Mouse (Mus musculus): Measurements from ENCODE around the gene Dusp27. TPM values are rescaled to one million over a fixed set of nuclear protein-coding genes. Genes with fewer than 3 reads are reported as not detected.

Dusp27 gene
- not detected in 2 replicates for polyA plus RNA-seq (2012)

DNA sequence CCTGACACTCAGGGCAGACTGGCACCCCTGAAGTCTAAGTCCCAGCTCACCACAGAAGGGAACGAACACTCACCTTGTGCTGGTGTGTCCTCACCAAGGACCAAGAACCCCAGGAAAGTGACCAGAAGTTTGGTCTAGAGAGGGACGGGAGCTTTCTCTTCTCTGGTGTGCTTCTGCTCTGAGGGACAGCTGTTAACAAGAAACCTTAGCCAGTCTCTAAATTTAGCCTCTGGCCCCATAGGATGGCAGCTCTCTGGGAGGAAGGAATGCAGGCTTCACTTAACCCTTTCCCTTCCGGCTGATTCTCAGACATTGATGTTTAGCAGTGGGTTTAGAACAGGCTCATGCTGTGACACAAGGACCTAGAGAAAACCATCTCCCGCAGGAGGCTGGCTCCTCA is at the start of gene Dusp27:
Gene Dusp27, minus strand, starts transcription at position 204 of the 400 bp plus-strand sequence.
- TF ChIP-seq TAL1 (IDR thresholded peaks at IDR 0.05; ENCODE audit: low read length) (no peak), GATA1 (IDR thresholded peaks at IDR 0.05; ENCODE audit: low read length) (no peak)

DNA sequence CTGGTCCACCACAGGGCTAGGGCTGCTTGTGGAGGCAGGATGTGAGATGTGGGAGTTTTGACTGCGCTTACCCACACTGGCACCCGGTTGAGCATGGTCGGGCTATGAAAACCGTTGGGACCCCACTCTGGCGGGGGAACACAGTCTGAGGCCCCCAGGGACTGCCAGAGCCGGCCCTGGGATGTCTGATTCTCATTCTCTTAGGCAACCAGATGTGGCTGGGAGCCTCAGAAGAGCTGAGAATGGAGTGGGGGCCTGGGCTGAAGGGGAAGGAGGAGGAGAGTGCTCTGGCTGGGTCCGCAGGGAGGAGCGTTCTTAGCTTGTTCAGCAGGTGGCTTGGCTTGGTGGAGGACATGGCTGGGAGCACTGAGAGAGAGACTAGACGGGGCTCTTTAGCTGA is 45.9 kb upstream of the Dusp27 start:
- no peaks in the 10 kb centered on the region for H3K27me3 ChIP-seq (ENCODE audit: control insufficient read depth)
- H3K4me1 ChIP-seq (ENCODE audit: control insufficient read depth): no peaks in the 10 kb centered on the region
- H3K36me3 ChIP-seq (ENCODE audit: control insufficient read depth): no peaks in the 10 kb centered on the region
- H3K4me3 ChIP-seq (replicated peaks): no peak overlapping the region
- H3K9me3 ChIP-seq (ENCODE audit: control insufficient read depth, low read length): peaks cover 4% of the 10 kb centered on the region
- TF ChIP-seq GATA1 (IDR thresholded peaks at IDR 0.05; ENCODE audit: low read length) (no peak), TAL1 (IDR thresholded peaks at IDR 0.05; ENCODE audit: low read length) (no peak)

More for the DNA sequence above, at the start of gene Dusp27:
- no peaks in the 10 kb centered on the region for H3K27me3 ChIP-seq (ENCODE audit: control insufficient read depth)
- H3K9me3 ChIP-seq (ENCODE audit: control insufficient read depth, low read length): no peaks in the 10 kb centered on the region
- no peaks in the 10 kb centered on the region for H3K36me3 ChIP-seq (ENCODE audit: control insufficient read depth)
- H3K4me1 ChIP-seq (ENCODE audit: control insufficient read depth): peaks cover 9% of the 10 kb centered on the region
- H3K4me3 ChIP-seq (replicated peaks): no peak within 1 kb of the TSS

DNA sequence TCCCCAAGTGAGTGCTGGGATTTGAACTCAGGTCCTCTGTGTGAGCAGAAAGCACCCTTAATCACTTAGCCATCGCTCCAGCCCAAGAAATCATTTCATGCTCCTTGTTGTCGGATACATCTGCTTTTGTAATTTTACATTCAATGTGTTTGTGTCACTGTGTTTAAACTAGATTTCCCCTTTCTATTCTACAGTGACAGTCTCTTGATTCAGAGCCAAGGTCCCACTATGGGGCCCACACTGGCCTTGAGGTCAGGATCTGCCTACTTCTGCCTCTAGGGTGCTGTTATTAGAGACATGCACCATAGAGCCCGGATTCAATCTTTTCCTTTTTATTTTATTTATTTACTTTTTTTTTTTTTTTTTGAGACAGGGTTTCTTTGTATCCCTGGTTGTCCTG is 45.3 kb upstream of the Dusp27 start:
- Histone ChIP-seq H3K4me3 (replicated peaks) (no peak overlapping the region), H3K4me1 (ENCODE audit: control insufficient read depth) (no peaks in the 10 kb centered on the region), H3K9me3 (ENCODE audit: control insufficient read depth, low read length) (peaks cover 4% of the 10 kb centered on the region), H3K36me3 (ENCODE audit: control insufficient read depth) (no peaks in the 10 kb centered on the region), H3K27me3 (ENCODE audit: control insufficient read depth) (no peaks in the 10 kb centered on the region)
- no peak for TF ChIP-seq TAL1 (IDR thresholded peaks at IDR 0.05; ENCODE audit: low read length)
- TF ChIP-seq GATA1 (IDR thresholded peaks at IDR 0.05; ENCODE audit: low read length): no peak

DNA sequence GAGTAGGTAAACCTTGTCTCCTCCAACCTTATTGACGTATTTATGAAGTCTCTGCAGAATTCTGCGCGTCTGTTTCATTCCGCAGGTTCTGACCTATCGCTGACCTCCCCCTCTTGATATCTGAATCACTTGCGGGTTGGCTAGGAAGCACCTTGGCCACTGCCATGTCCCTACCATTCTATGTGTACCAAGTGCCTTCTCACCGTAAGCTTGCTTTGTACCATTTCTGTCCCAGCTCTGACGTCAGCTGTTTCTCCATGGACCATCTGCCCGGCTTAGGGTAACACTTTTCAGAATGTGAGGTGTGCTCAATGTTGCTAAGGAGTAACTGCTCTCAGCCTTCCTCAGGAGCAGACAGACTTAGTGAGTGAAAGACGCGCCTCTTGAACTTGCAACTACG is 43.1 kb upstream of the Dusp27 start:
- peaks cover 4% of the 10 kb centered on the region for H3K9me3 ChIP-seq (ENCODE audit: control insufficient read depth, low read length)
- no peaks in the 10 kb centered on the region for H3K27me3 ChIP-seq (ENCODE audit: control insufficient read depth)
- H3K4me3 ChIP-seq (replicated peaks): no peak overlapping the region
- TF ChIP-seq TAL1 (IDR thresholded peaks at IDR 0.05; ENCODE audit: low read length): no peak
- H3K36me3 ChIP-seq (ENCODE audit: control insufficient read depth): no peaks in the 10 kb centered on the region
- H3K4me1 ChIP-seq (ENCODE audit: control insufficient read depth): no peaks in the 10 kb centered on the region

DNA sequence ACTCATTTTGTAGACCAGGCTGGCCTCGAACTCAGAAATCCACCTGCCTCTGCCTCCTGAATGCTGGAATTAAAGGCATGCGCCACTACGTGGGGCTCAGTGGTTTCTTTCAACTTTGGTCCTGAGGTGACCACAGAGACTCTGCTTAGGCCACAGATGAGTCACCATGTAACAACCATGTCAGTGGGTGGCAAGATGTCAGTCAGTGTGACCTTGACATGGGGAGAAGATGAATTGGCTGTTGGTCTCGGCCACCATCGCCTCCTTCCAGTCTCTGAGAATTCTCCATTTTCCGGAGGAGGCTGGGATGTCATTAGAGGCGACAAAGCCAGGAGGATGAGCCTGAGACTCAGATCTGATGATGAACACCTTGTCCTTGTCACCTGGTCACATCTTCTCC is 42.0 kb upstream of the Dusp27 start:
- H3K36me3 ChIP-seq (ENCODE audit: control insufficient read depth): no peaks in the 10 kb centered on the region
- no peaks in the 10 kb centered on the region for H3K4me1 ChIP-seq (ENCODE audit: control insufficient read depth)
- H3K27me3 ChIP-seq (ENCODE audit: control insufficient read depth): no peaks in the 10 kb centered on the region
- H3K9me3 ChIP-seq (ENCODE audit: control insufficient read depth, low read length): peaks cover 4% of the 10 kb centered on the region
- H3K4me3 ChIP-seq (replicated peaks): no peak overlapping the region
- TF ChIP-seq GATA1 (IDR thresholded peaks at IDR 0.05; ENCODE audit: low read length): no peak
- no peak for TF ChIP-seq TAL1 (IDR thresholded peaks at IDR 0.05; ENCODE audit: low read length)

DNA sequence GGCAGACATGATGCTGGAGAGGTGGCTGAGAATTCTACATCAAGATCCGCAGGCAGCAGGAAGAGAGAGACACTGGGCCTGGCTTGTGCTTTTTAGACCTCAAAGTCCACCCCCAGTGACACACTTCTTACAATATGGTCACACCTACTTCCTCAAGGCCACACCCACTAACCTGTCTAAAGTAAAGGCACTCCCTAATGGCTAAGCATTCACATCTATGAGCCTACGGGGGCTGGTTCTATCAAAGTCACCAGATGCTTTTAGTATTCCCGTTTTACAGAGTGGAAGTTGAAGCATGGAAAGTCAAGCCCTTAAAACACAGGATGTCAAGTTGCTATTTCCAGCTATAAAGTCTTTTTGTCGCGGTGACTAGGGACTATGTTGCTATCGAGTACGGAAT is 40.3 kb upstream of the Dusp27 start:
- Histone ChIP-seq H3K4me3 (replicated peaks) (no peak overlapping the region), H3K36me3 (ENCODE audit: control insufficient read depth) (no peaks in the 10 kb centered on the region), H3K27me3 (ENCODE audit: control insufficient read depth) (no peaks in the 10 kb centered on the region), H3K9me3 (ENCODE audit: control insufficient read depth, low read length) (no peaks in the 10 kb centered on the region), H3K4me1 (ENCODE audit: control insufficient read depth) (no peaks in the 10 kb centered on the region)
- no peak for TF ChIP-seq GATA1 (IDR thresholded peaks at IDR 0.05; ENCODE audit: low read length)
- TF ChIP-seq TAL1 (IDR thresholded peaks at IDR 0.05; ENCODE audit: low read length): no peak

DNA sequence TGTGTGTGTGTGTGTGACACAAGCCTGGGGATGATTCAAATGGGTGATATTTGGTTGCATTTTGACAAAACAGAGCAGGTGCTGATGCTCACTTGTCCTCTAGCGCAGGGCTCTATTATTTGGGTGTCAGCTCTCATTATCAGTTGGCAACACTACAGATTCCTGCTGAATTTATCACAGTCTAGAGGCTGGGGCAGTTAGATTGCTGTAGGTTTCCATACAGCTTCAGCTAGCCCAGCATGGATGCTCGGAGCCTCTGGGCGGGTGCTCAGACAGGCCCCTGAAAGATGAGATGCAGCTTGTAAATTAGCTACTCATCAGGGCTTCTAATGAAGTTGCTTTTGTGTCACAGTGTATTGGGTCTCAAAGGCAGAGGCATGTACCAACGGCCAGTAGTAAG is 39.7 kb upstream of the Dusp27 start:
- no peak overlapping the region for H3K4me3 ChIP-seq (replicated peaks)
- no peaks in the 10 kb centered on the region for H3K9me3 ChIP-seq (ENCODE audit: control insufficient read depth, low read length)
- H3K4me1 ChIP-seq (ENCODE audit: control insufficient read depth): no peaks in the 10 kb centered on the region
- H3K36me3 ChIP-seq (ENCODE audit: control insufficient read depth): no peaks in the 10 kb centered on the region
- H3K27me3 ChIP-seq (ENCODE audit: control insufficient read depth): no peaks in the 10 kb centered on the region
- TF ChIP-seq GATA1 (IDR thresholded peaks at IDR 0.05; ENCODE audit: low read length) (no peak), TAL1 (IDR thresholded peaks at IDR 0.05; ENCODE audit: low read length) (no peak)

DNA sequence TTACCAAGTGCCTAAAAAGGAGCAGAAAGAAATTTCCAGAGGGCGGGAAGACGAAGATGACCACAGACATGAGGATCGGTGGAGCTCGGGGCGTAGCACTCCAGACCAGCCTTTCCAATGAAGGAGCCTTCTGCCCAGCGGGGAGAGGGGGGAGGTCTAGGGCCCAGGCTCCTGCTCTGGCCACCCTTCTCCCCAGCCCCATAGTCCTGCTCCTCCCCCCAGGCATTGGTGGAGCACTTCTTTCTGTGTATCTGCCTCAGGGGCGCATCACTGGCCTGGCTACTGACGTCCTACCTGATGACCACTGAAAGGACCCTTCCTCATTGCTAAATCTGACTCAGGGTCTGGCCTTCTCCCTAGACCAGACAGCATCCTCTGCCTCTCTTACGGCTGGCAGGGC is 37.4 kb upstream of the Dusp27 start:
- TF ChIP-seq TAL1 (IDR thresholded peaks at IDR 0.05; ENCODE audit: low read length) (no peak), GATA1 (IDR thresholded peaks at IDR 0.05; ENCODE audit: low read length) (no peak)
- H3K4me1 ChIP-seq (ENCODE audit: control insufficient read depth): no peaks in the 10 kb centered on the region
- no peak overlapping the region for H3K4me3 ChIP-seq (replicated peaks)
- no peaks in the 10 kb centered on the region for H3K27me3 ChIP-seq (ENCODE audit: control insufficient read depth)
- H3K36me3 ChIP-seq (ENCODE audit: control insufficient read depth): no peaks in the 10 kb centered on the region
- H3K9me3 ChIP-seq (ENCODE audit: control insufficient read depth, low read length): no peaks in the 10 kb centered on the region

DNA sequence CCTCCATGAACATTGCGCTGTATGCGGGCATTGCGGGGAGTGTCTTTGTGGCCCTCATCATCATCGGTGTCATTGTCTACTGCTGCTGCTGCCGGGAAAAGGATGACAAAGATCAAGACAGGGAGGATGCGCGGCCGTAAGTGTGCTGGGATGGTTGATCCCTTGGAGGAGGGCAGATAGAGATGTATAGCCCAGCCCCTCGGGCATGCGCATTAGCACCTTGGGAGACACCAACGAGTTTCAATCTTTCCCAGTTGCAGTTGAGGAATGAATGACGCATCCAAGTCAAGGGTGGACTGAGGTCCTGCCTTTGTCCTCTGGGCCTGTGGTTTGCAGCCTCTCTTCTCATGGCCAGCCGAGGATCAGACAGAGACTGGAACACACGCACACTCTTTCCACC is 36.9 kb upstream of the Dusp27 start:
- no peaks in the 10 kb centered on the region for H3K4me1 ChIP-seq (ENCODE audit: control insufficient read depth)
- no peak for TF ChIP-seq TAL1 (IDR thresholded peaks at IDR 0.05; ENCODE audit: low read length)
- no peak for TF ChIP-seq GATA1 (IDR thresholded peaks at IDR 0.05; ENCODE audit: low read length)
- no peaks in the 10 kb centered on the region; the same call in 1 of the 2 replicates for H3K27me3 ChIP-seq (ENCODE audit: control insufficient read depth)
- no peaks in the 10 kb centered on the region for H3K36me3 ChIP-seq (ENCODE audit: control insufficient read depth)
- H3K4me3 ChIP-seq (replicated peaks): no peak overlapping the region
- H3K9me3 ChIP-seq (ENCODE audit: control insufficient read depth, low read length): no peaks in the 10 kb centered on the region
